Mouse (Mus musculus): Measurements from ENCODE around the gene Endov. TPM values are rescaled to one million over a fixed set of nuclear protein-coding genes. Genes with fewer than 3 reads are reported as not detected.

The Endov gene
- polyA plus RNA-seq, 1 experiment from 2014 or later, result 10.9 TPM

- Histone ChIP-seq H3K4me3 (ENCODE audit: low read depth, low read length) (no peak overlapping the region), H3K9ac (ENCODE audit: low read depth, low read length) (no peak overlapping the region), H3K36me3 (ENCODE audit: control insufficient read depth, insufficient read depth, low read length) (no peaks in the 10 kb centered on the region), H3K9me3 (ENCODE audit: control insufficient read depth, low read length) (no peaks in the 10 kb centered on the region), H3K27ac (replicated peaks; ENCODE audit: low read depth, low read length) (no peak overlapping the region), H3K27me3 (replicated peaks; ENCODE audit: control insufficient read depth, insufficient read depth, low read length) (peaks cover 48% of the 10 kb centered on the region), H3K4me1 (ENCODE audit: control insufficient read depth, insufficient read depth, low read length) (no peaks in the 10 kb centered on the region), H3K4me2 (ENCODE audit: low read depth, low read length) (no peak overlapping the region)
- no peak for DNase-seq (ENCODE audit: low spot score)
- no peak for ATAC-seq (ENCODE audit: low read depth)
- WGBS, result 29% methylated on average over 14 of the region's 14 CpGs
Measured at GRCm38 (mm10) chr11:119539944-119540343, 48.8 kb downstream of the Endov start.

GRCm38 (mm10) chr11:119540560-119540959, 49.4 kb downstream of the Endov start:
- H3K27me3 ChIP-seq (replicated peaks; ENCODE audit: control insufficient read depth, insufficient read depth, low read length), result peaks cover 54% of the 10 kb centered on the region
- 73% methylated on average over 9 of the region's 9 CpGs for WGBS
- DNase-seq (ENCODE audit: low spot score), result no peak
- no peak for ATAC-seq (ENCODE audit: low read depth)
- no peak overlapping the region for H3K4me2 ChIP-seq (ENCODE audit: low read depth, low read length)
- no peak overlapping the region for H3K4me3 ChIP-seq (ENCODE audit: low read depth, low read length)
- H3K4me1 ChIP-seq (ENCODE audit: control insufficient read depth, insufficient read depth, low read length), result no peaks in the 10 kb centered on the region
- H3K9me3 ChIP-seq (ENCODE audit: control insufficient read depth, low read length), result no peaks in the 10 kb centered on the region
- no peak overlapping the region for H3K9ac ChIP-seq (ENCODE audit: low read depth, low read length)
- H3K36me3 ChIP-seq (ENCODE audit: control insufficient read depth, insufficient read depth, low read length), result no peaks in the 10 kb centered on the region
- no peak overlapping the region for H3K27ac ChIP-seq (replicated peaks; ENCODE audit: low read depth, low read length)

GRCm38 (mm10) chr11:119541082-119541481, 49.9 kb downstream of the Endov start:
- no peak overlapping the region for H3K9ac ChIP-seq (ENCODE audit: low read depth, low read length)
- H3K4me3 ChIP-seq (ENCODE audit: low read depth, low read length), result no peak overlapping the region
- H3K4me1 ChIP-seq (ENCODE audit: control insufficient read depth, insufficient read depth, low read length), result no peaks in the 10 kb centered on the region
- no peak overlapping the region for H3K27ac ChIP-seq (replicated peaks; ENCODE audit: low read depth, low read length)
- H3K4me2 ChIP-seq (ENCODE audit: low read depth, low read length), result no peak overlapping the region
- H3K9me3 ChIP-seq (ENCODE audit: control insufficient read depth, low read length), result no peaks in the 10 kb centered on the region
- ATAC-seq (ENCODE audit: low read depth) (no peak), DNase-seq (ENCODE audit: low spot score) (no peak)
- 77% methylated on average over 7 of the region's 9 CpGs for WGBS
- no peaks in the 10 kb centered on the region for H3K36me3 ChIP-seq (ENCODE audit: control insufficient read depth, insufficient read depth, low read length)
- peaks cover 59% of the 10 kb centered on the region for H3K27me3 ChIP-seq (replicated peaks; ENCODE audit: control insufficient read depth, insufficient read depth, low read length)

GRCm38 (mm10) chr11:119542371-119542770, 51.2 kb downstream of the Endov start:
- H3K36me3 ChIP-seq (ENCODE audit: control insufficient read depth, insufficient read depth, low read length), result no peaks in the 10 kb centered on the region
- H3K9ac ChIP-seq (ENCODE audit: low read depth, low read length), result no peak overlapping the region
- H3K27ac ChIP-seq (replicated peaks; ENCODE audit: low read depth, low read length), result no peak overlapping the region
- no peaks in the 10 kb centered on the region for H3K9me3 ChIP-seq (ENCODE audit: control insufficient read depth, low read length)
- WGBS, result 44% methylated on average over 9 of the region's 9 CpGs
- no peak overlapping the region for H3K4me3 ChIP-seq (ENCODE audit: low read depth, low read length)
- H3K4me2 ChIP-seq (ENCODE audit: low read depth, low read length), result no peak overlapping the region
- DNase-seq (ENCODE audit: low spot score), result no peak
- peaks cover 9% of the 10 kb centered on the region for H3K4me1 ChIP-seq (ENCODE audit: control insufficient read depth, insufficient read depth, low read length)
- peaks cover 72% of the 10 kb centered on the region for H3K27me3 ChIP-seq (replicated peaks; ENCODE audit: control insufficient read depth, insufficient read depth, low read length)
- no peak for ATAC-seq (ENCODE audit: low read depth)

GRCm38 (mm10) chr11:119542886-119543285, 51.7 kb downstream of the Endov start:
- Histone ChIP-seq H3K9me3 (ENCODE audit: control insufficient read depth, low read length) (no peaks in the 10 kb centered on the region), H3K4me3 (ENCODE audit: low read depth, low read length) (no peak overlapping the region), H3K27me3 (replicated peaks; ENCODE audit: control insufficient read depth, insufficient read depth, low read length) (peaks cover 77% of the 10 kb centered on the region), H3K9ac (ENCODE audit: low read depth, low read length) (no peak overlapping the region), H3K36me3 (ENCODE audit: control insufficient read depth, insufficient read depth, low read length) (no peaks in the 10 kb centered on the region), H3K4me1 (ENCODE audit: control insufficient read depth, insufficient read depth, low read length) (peaks cover 9% of the 10 kb centered on the region), H3K27ac (replicated peaks; ENCODE audit: low read depth, low read length) (no peak overlapping the region), H3K4me2 (ENCODE audit: low read depth, low read length) (no peak overlapping the region)
- no peak for ATAC-seq (ENCODE audit: low read depth)
- WGBS, result 72% methylated on average over 5 of the region's 5 CpGs
- DNase-seq (ENCODE audit: low spot score), result no peak

GRCm38 (mm10) chr11:119543816-119544517, 52.8 kb downstream of the Endov start:
- Histone ChIP-seq H3K9me3 (ENCODE audit: control insufficient read depth, low read length) (no peaks in the 10 kb centered on the region), H3K4me2 (ENCODE audit: low read depth, low read length) (no peak overlapping the region), H3K27ac (replicated peaks; ENCODE audit: low read depth, low read length) (no peak overlapping the region), H3K4me3 (ENCODE audit: low read depth, low read length) (no peak overlapping the region), H3K4me1 (ENCODE audit: control insufficient read depth, insufficient read depth, low read length) (peaks cover 17% of the 10 kb centered on the region), H3K27me3 (replicated peaks; ENCODE audit: control insufficient read depth, insufficient read depth, low read length) (peaks cover 88% of the 10 kb centered on the region), H3K9ac (ENCODE audit: low read depth, low read length) (no peak overlapping the region), H3K36me3 (ENCODE audit: control insufficient read depth, insufficient read depth, low read length) (no peaks in the 10 kb centered on the region)
- DNase-seq (ENCODE audit: low spot score), result no peak
- ATAC-seq (ENCODE audit: low read depth), result no peak
- 43% methylated on average over 14 of the region's 16 CpGs for WGBS

- Histone ChIP-seq H3K36me3 (ENCODE audit: control insufficient read depth, insufficient read depth, low read length) (no peaks in the 10 kb centered on the region), H3K4me2 (ENCODE audit: low read depth, low read length) (no peak overlapping the region), H3K9ac (ENCODE audit: low read depth, low read length) (no peak overlapping the region), H3K9me3 (ENCODE audit: control insufficient read depth, low read length) (no peaks in the 10 kb centered on the region), H3K27ac (replicated peaks; ENCODE audit: low read depth, low read length) (no peak overlapping the region), H3K4me1 (ENCODE audit: control insufficient read depth, insufficient read depth, low read length) (peaks cover 20% of the 10 kb centered on the region), H3K27me3 (replicated peaks; ENCODE audit: control insufficient read depth, insufficient read depth, low read length) (peaks cover 90% of the 10 kb centered on the region), H3K4me3 (ENCODE audit: low read depth, low read length) (no peak overlapping the region)
- 85% methylated on average over 15 of the region's 15 CpGs for WGBS
- DNase-seq (ENCODE audit: low spot score), result no peak
- no peak for ATAC-seq (ENCODE audit: low read depth)
Measured at GRCm38 (mm10) chr11:119544518-119545105, 53.5 kb downstream of the Endov start.

GRCm38 (mm10) chr11:119545281-119545680, 54.1 kb downstream of the Endov start:
- Histone ChIP-seq H3K4me3 (ENCODE audit: low read depth, low read length) (no peak overlapping the region), H3K27ac (replicated peaks; ENCODE audit: low read depth, low read length) (no peak overlapping the region), H3K36me3 (ENCODE audit: control insufficient read depth, insufficient read depth, low read length) (no peaks in the 10 kb centered on the region), H3K9me3 (ENCODE audit: control insufficient read depth, low read length) (no peaks in the 10 kb centered on the region), H3K27me3 (replicated peaks; ENCODE audit: control insufficient read depth, insufficient read depth, low read length) (peaks cover 90% of the 10 kb centered on the region), H3K4me1 (ENCODE audit: control insufficient read depth, insufficient read depth, low read length) (peaks cover 20% of the 10 kb centered on the region), H3K4me2 (ENCODE audit: low read depth, low read length) (no peak overlapping the region), H3K9ac (ENCODE audit: low read depth, low read length) (no peak overlapping the region)
- ATAC-seq (ENCODE audit: low read depth) (no peak), DNase-seq (ENCODE audit: low spot score) (no peak)
- 39% methylated on average over 3 of the region's 3 CpGs for WGBS
